Mouse (Mus musculus): Measurements from ENCODE around the gene Slc29a2. TPM values are rescaled to one million over a fixed set of nuclear protein-coding genes. Genes with fewer than 3 reads are reported as not detected.
"Not testable (repeated sequence)": the region's sequence is repeated elsewhere in the genome, so short reads cannot be mapped to it uniquely, and the experiment has no call there.

Slc29a2 gene
- not detected in 2 replicates for total RNA-seq (2015; ENCODE audit: low replicate concordance)
- not detected in 2 replicates for total RNA-seq (2017; ENCODE audit: low replicate concordance)

DNA sequence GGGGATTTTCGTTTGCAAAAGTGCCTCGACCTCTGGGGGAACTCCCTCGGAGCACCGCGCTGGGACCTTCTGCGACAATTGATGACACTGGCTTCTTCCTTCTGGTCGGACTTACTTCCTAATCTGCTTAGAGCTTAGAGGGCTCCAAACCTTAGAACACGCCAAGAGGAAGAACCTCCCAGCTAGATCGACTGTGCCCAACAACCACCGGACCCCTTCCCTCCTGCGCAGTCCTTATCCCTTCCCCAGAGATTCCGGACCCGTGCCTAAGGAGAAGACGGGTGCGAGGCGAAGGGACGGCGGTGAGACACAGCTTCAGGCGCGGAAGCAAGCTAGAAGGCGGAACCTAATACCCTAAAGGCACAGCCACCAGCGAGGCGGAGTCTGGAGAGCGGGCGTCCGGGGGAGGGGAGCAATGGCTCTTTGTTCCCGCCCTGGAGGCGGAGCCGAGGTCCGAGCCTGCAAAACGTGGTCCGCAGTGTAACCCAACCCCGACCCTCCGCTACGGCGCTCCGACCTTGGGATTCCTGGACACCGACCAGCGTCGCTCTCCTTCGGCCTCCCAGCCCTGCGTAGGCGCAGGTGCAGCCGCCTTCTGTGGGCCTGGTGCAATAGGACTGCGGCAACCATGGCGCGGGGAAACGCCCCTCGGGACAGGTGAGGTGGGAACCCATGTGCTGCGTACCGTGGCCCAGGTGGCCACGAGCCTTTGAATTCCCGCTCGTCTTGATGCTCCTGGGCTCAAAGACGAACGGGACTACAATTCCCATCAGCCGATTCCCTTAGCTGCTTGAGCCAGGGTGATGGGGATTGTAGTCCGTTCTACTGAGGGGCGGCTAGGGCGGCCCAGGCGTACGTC lies at the start of gene Slc29a2:
Slc29a2 (plus strand) TSS at position 240 of the 859 bp plus-strand sequence.
- peak; percentile 90 for ATAC-seq (replicated peaks; ENCODE audit: low FRiP score, poor library complexity, severe bottlenecking)

DNA sequence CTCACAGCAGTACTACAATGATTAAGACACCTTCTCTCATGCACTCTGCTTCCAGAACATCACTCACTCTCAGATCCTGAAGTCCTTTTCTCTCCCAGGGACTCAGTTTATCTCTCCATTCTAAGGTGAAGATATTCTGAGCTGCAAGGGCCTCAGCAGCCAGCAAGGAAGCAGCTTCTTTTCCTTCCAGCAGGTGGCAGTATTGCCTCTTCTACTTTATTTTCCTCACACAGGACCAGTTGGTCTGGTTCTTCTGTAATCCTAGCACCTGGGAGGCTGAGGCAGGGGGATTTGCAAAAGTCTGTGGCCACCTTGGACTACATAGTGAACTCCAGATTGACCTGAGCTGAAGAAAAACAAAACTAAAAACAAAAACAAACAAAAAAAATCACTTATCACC lies 41.9 kb upstream of the Slc29a2 start:
- ATAC-seq (replicated peaks; ENCODE audit: low FRiP score, poor library complexity, severe bottlenecking), result 0 out of 2 replicates have a peak, but pooled peaks have one; percentile 57

DNA sequence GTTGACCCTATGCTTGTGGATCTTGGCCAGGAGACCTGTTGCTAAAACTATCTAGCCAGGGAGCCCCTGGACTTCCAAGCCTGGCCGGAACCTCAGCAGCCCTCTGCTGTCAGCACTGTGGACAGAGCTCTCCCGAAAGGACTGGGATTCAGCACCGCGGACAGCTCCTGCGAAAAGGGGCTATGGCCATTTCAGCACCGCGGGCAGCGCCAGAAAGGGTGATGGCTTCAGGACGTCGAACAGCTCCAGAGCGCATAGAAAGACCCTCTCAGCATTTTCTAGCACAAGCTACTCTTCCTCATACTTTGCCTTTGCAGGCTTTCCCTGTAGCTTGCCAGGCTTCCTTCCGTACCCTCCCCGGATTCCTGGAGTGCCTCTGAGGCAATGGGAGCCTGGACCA lies 34.6 kb upstream of the Slc29a2 start:
- ATAC-seq (replicated peaks; ENCODE audit: low FRiP score, poor library complexity, severe bottlenecking), result 0 out of 2 replicates have a peak, but pooled peaks have one; percentile 59

DNA sequence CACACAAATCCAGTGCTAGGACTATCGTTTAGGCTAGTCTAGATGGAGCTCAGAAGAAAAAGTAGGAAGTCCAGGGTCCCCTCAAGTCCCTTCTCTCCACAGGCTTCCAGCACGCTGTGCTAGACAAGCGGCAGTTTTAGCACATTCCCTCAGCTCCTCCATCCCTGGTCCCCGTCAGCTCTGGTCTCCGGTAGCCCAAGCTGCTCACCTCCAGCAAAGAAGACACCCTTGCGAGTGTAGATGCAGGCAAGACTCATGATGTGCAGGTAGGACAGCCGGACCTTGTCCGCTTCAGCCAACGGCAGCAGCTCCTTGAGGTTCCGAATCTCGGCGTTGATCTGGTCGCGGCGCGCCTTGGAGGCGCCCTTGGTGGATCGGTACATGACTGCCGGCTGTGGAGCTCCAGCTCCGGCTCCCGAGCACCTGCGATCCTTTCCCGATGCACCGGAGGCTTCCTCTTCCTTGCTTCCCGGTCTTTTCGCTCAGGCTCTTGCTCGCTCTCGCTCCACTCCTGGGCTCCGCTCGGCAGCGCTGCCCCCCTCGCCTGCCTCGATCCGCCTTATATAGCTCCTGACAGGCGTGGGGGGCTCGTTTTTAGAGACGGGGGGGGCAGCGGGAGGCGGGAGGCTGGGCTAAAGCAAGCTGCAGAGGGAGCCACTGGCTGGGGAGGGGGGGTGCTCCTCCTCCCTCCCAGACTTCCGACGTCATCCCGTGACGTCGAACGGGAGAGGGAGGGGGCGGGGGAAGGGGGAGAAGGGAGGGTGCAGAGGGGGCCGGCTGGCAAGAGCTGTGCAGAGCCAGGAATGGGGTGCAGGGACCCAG lies 34.0 kb upstream of the Slc29a2 start:
- no peak for ATAC-seq (replicated peaks; ENCODE audit: low FRiP score, poor library complexity, severe bottlenecking)

DNA sequence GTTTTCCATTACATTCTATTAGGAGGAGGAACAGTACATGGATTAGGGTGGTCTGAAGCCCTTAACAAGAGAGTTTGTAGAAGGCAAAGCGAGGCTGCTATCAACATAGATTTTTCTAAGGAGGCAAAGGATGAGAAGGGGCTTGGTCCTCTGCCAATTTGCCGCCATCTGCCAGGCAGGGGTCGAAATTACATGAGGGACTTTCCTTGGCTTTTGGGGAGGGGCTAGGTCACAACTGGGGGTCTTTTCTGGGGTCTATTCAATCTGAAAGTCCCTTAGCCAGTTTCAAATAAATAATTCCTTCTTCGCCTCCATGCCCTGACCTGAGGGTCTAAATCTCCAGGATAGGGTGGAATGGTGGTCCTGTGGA lies 33.4 kb upstream of the Slc29a2 start, which contains the start of gene Npas4:
Npas4 (minus strand) TSS at position 61 of the 370 bp plus-strand sequence.
- ATAC-seq (replicated peaks; ENCODE audit: low FRiP score, poor library complexity, severe bottlenecking), result no peak

DNA sequence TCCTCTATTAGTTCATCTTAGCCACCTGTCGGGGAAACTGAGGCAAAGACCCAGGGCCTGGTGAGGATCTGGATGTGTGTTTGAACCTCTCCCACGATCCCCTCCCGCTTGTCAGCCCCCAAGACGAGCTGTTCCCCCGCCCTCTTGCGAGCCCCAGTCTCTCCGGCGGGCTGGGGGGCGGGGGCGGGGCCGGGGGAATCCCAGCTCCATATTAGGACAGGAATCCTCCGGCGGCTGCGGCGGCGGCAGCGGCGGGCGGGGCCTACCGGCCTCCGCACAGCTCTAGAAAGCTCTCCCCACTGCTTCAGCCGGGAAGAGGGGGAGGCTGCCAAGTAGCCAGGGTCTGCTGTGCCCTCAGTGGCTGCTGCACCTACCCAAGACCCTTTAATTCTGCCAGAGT lies 32.9 kb upstream of the Slc29a2 start:
- no peak for ATAC-seq (replicated peaks; ENCODE audit: low FRiP score, poor library complexity, severe bottlenecking)

DNA sequence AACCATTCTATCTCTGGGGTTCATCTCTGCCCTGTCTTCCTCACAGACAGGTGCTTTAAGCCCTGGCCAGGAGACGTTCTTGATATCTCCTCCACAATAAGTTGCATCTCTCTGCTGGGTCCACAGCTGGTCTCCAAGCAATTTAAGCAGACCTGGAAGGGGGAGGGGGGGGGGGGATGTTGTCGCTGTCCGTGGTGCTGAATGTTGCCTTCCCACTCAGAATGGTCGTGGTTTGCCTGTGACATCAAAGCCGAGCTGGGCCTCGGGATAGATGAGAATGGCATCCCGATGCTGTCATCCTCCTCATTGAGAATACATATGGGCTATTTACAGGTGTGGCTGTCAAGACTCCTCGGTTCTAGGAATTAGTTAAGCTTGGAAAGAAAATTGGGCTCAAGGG lies 31.3 kb upstream of the Slc29a2 start:
- no peak for ATAC-seq (replicated peaks; ENCODE audit: low FRiP score, poor library complexity, severe bottlenecking)

DNA sequence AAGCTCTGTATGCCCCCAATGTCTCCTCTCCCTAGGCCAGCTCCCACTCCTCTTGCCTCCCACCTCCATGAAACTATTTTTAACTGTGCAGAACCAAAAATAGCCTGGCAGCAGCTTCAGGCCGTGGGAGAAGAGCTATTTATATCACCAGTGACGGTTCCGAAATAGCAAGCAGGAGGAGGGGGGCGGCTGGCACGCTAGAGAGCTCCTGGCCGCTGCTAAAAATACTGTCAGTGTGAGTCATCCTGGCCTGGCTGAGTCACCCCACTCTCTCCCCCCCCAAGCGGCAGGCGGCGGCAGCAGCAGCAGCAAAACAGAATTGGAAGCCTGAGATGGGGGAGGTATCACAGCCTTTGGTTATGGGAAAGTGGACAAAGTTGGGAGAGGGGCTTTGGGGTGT lies 30.8 kb upstream of the Slc29a2 start:
- ATAC-seq (replicated peaks; ENCODE audit: low FRiP score, poor library complexity, severe bottlenecking), result no peak

DNA sequence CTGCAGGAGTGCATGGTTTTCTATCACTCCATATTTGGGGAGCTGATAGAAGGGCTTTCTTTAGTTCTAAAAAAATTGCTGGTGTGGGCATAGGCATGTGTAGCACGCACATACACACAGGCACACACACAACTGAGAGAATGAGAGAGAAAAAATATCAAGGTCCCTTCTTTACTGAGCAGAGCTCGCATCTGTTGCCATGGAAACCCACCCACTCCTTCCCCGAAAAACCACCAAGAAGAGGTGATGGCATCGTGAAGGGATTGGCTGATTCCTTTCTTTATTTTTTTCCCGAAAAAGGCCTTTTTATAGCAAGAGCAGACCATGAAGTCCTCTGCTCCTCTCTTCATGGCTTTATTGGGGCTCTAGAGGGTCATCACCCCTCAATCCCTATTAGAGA lies 29.6 kb upstream of the Slc29a2 start:
- ATAC-seq (replicated peaks; ENCODE audit: low FRiP score, poor library complexity, severe bottlenecking), result no peak

DNA sequence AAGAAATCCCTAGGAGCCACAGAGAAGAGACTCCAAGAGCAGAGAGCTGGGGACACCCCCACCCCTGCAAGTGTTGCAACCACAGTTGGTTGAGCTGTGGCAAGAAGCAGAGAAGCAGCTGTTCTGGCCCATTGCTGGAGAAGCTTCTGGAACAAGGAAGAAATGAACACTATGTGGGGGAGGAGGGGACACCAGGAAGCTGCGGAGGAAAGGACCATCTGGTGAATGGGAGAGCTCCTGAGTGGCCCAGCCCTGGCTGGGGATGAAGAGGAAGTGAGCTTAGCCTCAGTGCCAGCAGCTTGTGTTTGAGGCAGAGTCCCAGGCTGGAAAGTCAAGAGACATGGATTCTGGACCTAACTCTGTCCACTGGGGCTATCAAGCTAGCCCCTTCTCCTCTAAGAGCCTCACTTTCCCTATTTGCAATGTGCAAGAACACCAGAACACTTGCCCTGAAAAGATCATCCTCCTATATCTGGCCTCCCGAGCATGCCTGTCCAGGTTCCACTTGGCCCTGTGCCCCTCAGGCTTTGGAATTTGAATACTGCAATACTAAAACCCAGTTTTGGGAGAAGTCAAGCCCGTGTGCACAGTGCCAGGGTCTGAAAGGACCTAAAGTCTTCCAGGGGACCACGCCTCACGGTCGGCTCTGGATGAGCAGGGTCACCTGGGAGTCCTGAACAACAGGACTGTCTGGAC lies 24.1 kb upstream of the Slc29a2 start:
- ATAC-seq (replicated peaks; ENCODE audit: low FRiP score, poor library complexity, severe bottlenecking), result no peak

DNA sequence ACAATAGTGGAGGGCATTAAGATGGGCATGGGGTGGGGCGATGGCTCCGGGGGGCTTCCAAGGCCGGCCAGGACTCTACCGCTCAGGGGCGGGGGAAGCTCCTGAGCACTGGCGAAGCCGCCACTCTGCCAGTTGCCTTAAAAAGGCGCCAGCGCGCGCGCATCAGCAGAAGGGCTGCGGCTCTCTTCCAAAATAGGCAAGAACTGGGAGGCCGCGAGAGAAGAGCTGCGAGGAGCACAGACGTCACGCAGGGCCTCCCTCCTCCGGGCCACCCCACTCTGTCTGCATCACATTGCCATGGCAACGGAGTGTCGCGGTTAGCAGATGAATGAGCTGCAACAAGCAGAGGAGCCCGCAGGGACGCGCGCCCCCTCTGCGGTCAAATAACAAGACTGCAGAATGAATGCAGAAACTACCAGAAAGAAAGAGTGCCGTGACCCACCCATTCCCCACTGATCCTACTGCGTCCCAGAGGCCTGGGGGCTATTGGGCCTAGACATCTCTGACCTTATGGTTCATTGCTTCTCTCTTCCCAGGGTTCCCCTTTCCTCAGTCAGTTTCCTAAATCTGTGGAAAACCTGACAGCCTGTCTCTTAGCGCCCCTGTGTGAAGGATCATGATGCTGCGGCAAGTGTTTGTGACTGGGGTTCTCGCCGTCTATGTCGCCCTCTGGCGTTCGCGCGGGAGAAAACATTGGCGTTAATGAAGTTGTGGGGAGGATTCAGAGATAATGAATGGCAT lies 21.8 kb upstream of the Slc29a2 start:
- ATAC-seq (replicated peaks; ENCODE audit: low FRiP score, poor library complexity, severe bottlenecking), result peak; percentile 71

DNA sequence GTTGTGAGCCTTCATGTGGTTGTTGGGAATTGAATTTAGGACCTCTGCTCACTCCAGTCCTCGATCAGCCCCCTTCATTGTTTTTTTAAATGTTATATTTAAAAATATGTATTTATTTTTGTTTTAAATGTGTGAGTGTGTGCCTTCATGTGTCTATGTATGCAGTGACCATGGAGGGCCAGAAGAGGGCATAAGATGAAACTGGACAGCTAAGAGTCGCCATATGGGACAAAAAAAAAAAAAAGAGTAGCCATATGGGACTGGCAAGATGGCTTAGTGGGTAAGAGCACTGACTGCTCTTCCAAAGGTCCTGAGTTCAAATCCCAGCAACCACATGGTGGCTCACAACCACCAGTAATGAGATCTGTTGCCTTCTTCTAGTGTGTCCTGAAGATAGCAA lies 20.0 kb upstream of the Slc29a2 start:
- not testable (repeated sequence) for ATAC-seq (replicated peaks; ENCODE audit: low FRiP score, poor library complexity, severe bottlenecking)

DNA sequence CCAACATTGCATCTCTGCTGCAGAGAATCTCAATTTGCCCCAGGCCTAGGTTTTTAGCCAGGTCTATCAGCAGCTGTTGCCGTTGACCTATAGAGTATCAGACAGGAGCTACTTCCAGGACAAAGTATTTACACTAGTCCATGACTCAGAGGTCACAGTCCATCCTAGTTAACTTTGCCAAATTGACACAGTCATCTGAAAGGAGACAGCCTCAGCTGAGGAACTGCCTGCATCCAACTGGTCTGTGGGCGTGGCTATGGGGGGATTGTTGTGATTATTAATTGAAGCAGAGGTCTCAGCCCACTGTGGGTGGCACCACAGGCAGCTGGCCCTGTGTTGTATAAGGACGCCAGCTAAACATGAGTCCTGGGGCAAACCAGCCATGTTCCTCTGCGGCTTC lies 18.7 kb upstream of the Slc29a2 start:
- no peak for ATAC-seq (replicated peaks; ENCODE audit: low FRiP score, poor library complexity, severe bottlenecking)

DNA sequence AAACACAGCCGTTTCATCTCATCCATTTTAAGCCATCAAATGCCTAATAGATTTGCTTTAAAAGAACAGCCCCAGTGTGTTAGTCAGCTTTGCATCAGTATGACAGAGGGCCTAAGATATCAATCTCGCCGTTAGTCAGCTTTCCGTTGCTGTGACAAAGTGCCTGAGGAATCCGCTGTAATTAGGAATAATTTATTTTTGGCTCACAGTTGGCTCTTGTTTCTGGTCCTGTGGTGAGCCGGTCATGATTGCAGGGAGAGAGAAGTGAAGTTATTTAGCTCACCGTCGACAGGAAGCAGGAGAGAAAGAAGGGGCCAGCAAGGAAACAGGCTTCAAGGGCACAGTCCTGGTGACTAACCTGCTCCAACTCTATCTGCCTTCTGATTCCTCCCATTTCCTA lies 10.5 kb upstream of the Slc29a2 start:
- ATAC-seq (replicated peaks; ENCODE audit: low FRiP score, poor library complexity, severe bottlenecking), result no peak

DNA sequence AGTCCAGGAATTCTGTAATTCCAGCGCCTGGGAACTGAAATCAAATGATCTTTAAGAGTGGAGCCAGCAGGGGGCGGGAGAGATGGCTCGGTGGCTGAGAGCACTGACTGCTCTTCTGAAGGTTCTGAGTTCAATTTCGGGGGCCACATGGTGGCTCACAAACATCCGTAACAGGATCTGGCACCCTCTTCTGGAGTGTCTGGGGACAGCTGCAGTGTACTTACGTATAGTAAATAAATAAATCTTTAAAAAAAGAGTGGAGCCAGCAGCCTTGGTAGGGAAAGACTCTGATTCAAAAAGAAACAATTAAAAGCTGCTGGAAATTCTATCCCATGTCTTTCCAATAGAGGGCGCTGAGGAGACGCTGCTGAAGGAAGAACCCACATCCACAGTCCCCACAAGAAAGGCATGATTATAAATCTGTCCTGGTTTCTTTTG lies 8.7 kb upstream of the Slc29a2 start:
- ATAC-seq (replicated peaks; ENCODE audit: low FRiP score, poor library complexity, severe bottlenecking), result no peak

DNA sequence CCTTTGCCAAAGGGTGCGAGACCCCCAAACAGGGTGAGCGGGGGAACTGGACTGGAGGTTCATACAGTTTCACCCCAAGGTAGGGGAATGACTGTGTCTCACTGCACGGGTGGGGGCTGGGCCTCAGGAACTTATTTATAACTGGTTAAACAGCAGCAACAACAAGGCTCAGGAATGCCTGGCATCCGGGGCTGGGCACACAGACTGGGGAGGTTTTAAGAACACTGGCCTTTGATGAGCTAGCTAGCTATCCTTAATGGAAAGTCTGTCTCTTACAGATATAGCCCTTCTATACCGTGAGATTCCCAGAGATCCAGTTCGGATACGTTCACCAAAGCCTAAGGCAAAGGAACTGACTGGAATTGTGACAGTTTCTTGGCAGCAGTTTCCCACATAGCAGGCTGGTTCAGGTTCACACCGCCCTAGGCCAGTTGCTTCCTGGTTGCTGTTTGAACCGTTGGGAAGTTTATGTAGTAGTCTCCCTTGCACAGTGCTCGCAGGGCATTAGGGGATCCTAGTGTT lies 7.4 kb upstream of the Slc29a2 start:
- ATAC-seq (replicated peaks; ENCODE audit: low FRiP score, poor library complexity, severe bottlenecking), result no peak

DNA sequence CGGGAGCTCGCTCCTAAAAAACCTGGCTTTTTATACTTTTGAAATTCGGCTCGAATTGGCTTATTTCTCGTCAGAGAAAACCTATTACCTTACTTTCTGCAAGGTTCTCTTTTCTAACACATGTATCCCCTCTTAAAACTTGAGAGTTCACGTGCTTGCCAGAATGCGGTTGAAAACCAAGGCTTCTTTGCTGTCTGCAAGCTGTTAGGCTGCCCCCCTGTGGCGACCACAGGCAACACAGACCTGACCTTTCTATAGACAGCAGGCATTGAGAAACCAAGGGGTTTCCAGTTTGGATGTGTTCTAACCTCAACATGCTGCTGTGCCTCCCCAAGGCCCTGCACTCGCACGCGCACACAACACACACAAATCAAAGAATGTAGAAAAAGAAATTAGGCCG lies 6.9 kb upstream of the Slc29a2 start:
- ATAC-seq (replicated peaks; ENCODE audit: low FRiP score, poor library complexity, severe bottlenecking), result peak; percentile 71

DNA sequence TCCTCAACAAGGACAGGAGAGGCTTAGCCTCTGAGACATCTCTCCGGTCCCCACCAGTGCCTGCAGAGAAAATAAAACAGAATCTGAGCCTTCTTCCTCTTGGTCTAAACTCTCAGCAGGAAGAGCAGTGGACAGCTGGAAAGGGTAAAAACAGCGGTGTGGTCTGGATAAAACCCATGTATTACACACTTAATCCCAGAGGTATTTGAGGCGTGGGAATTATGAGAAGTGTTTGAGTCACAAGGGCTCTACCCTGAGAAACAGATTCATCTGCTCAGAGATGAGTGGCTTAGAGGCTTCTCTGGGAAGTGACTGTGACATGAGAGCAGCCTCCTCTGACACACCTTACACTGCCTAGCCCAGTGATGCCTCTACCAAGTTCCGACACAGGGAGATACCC lies 6.0 kb upstream of the Slc29a2 start:
- no peak for ATAC-seq (replicated peaks; ENCODE audit: low FRiP score, poor library complexity, severe bottlenecking)

DNA sequence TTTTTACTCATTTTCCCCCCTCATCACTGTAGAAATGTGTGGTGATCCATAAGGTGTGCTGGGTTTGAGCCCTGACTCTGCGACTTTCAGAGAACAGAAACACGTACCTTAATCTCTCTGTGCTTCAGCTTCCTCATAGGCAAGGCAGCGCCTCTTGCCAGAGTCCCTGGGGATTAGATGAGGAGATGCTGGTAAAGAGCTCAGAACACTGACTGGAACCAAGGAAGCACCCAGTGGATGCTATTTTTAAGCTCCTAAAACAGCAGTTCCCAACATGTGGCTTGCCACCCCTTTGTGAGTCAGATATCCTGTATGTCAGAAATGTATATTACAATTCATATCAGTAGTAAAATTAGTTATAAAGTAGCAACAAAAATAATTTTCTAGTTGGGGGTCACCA lies 5.5 kb upstream of the Slc29a2 start:
- ATAC-seq (replicated peaks; ENCODE audit: low FRiP score, poor library complexity, severe bottlenecking), result no peak

Data from erythroid progenitor cell, adult 5-6 weeks (primary cell).